Mouse (Mus musculus): ENCODE results near the gene Fscn3.

DNA sequence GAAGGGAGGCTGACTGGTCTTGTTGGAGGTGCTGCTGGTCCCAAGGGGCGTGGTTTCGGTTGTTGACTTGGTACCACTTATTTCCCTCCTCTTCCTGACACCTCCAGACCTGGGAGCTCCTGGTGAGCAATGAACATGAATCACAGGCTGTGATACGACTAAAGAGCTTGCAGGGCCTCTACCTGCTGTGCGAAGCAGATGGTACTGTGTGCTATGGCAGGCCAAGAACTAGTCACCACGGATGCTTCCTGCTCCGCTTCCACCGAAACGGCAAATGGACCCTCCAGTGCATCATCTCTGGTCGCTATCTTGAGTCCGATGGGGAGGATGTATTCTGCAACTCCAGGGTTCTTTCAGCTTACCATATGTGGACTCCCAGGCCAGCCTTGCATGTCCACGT lies 2.3 kb downstream of the Fscn3 start:
- TF ChIP-seq POLR2AphosphoS2 (IDR thresholded peaks at IDR 0.05; ENCODE audit: low read depth, low read length), result no peak
- TF ChIP-seq USF1 (IDR thresholded peaks at IDR 0.05; ENCODE audit: low read depth, low read length), result no peak
- TF ChIP-seq EP300 (IDR thresholded peaks at IDR 0.05; ENCODE audit: low read length), result no peak
- no peak for TF ChIP-seq MAFK (IDR thresholded peaks at IDR 0.05; ENCODE audit: insufficient replicate concordance, low read length)
- TF ChIP-seq CTCF (conservative IDR thresholded peaks at IDR 0.05 in 1 of 2, IDR thresholded peaks at IDR 0.05 in 1 of 2; ENCODE audit: low read depth in 2 of 2, low read length in 2 of 2), result no peak

Measured in CH12.LX (cell line).